Mouse (Mus musculus) liver, embryonic 14.5 days (tissue): ENCODE measurements around the gene Ubxn6. TPM values are rescaled to one million over a fixed set of nuclear protein-coding genes. Genes with fewer than 3 reads are reported as not detected.

Experiments used
- ATAC-seq: fragments of 200-750 bp; cut with Nextera tagmentation; 2 replicates; pipeline ENCODE4 v1.8.0; 2017; ENCODE audit warnings: moderate number of reproducible peaks, mild to moderate bottlenecking, moderate library complexity; ENCODE audit not compliant: insufficient read depth
- DNase-seq, 3 experiments: peaks; one replicate each; pipeline ENCODE4 v3.0.0-alpha.2; 2012 to 2013; ENCODE audit warnings: low read depth in 3 of 3, low spot score in 3 of 3
- H3K27ac ChIP-seq: fragments of 300-500 bp; sonication (generic); 2 replicates; pipeline ENCODE4 v1.5.1; 2014; ENCODE audit warnings: moderate library complexity, mild to moderate bottlenecking, control low read depth, inconsistent platforms
- H3K27me3 ChIP-seq: fragments of 300-500 bp; sonication (generic); 2 replicates; pipeline ENCODE4 v1.6.1; 2014; ENCODE audit warnings: mild to moderate bottlenecking, low read length, moderate library complexity; ENCODE audit not compliant: control insufficient read depth, insufficient read depth
- H3K36me3 ChIP-seq: fragments of 300-500 bp; sonication (generic); replicated peaks from 2 replicates; pipeline ENCODE4 v1.6.1; 2014; ENCODE audit warnings: low read depth; ENCODE audit not compliant: control insufficient read depth, insufficient read depth
- H3K4me1 ChIP-seq, 2 experiments: fragments of 200-500 bp in 1 of 2; fragments of 300-500 bp in 1 of 2; sonication (generic) in 1 of 2; replicated peaks; 2 replicates each; pipeline ENCODE4 v1.6.1; 2012 to 2014; ENCODE audit warnings: antibody characterized with exemption in 1 of 2, inconsistent platforms in 1 of 2, low read length in 1 of 2; ENCODE audit not compliant: control insufficient read depth in 2 of 2, insufficient read depth in 2 of 2
- H3K4me2 ChIP-seq: fragments of 300-500 bp; sonication (generic); 2 replicates; pipeline ENCODE4 v1.6.1; 2014; ENCODE audit warnings: low read depth, mild to moderate bottlenecking, control low read depth, moderate library complexity
- H3K4me3 ChIP-seq, 2 experiments: fragments of 200-500 bp in 1 of 2; fragments of 300-500 bp in 1 of 2; sonication (generic) in 1 of 2; 2 replicates each; pipeline ENCODE4 v1.5.1; 2012 to 2014; ENCODE audit warnings: low read depth in 2 of 2, low read length in 2 of 2, mild to moderate bottlenecking in 2 of 2, control low read depth in 1 of 2, inconsistent platforms in 1 of 2, moderate library complexity in 1 of 2; ENCODE audit not compliant: insufficient read depth in 1 of 2
- H3K9ac ChIP-seq: fragments of 300-500 bp; sonication (generic); replicated peaks from 2 replicates; pipeline ENCODE4 v1.6.1; 2014; ENCODE audit warnings: mild to moderate bottlenecking, control low read depth, moderate library complexity
- H3K9me3 ChIP-seq: fragments of 300-500 bp; sonication (generic); 2 replicates; pipeline ENCODE4 v1.6.1; 2016; ENCODE audit warnings: low read length, mixed read lengths; ENCODE audit not compliant: control insufficient read depth
- CTCF ChIP-seq: IDR thresholded peaks from 2 replicates; pipeline ENCODE4 v1.5.1; 2016; ENCODE audit warnings: antibody characterized with exemption, low read depth, control low read depth
- EP300 ChIP-seq: IDR thresholded peaks from 2 replicates; pipeline ENCODE4 v1.6.1; 2016; ENCODE audit warnings: antibody characterized with exemption, low read depth
- WGBS: fragments of 180-500 bp; shearing (Covaris S2); extraction: QIAGEN DNeasy Blood & Tissue Kit; methylation state at CpG from one replicate; pipeline ENCODE4 v1.1.7; 2014; ENCODE audit not compliant: insufficient replicate concordance; 5-methylcytosine and 5-hydroxymethylcytosine counted together
- polyA plus RNA-seq, 2 experiments: library from polyadenylated mRNA; depleted of rRNA in 1 of 2; stranded (reverse) in 1 of 2; unstranded in 1 of 2; fragments of >200 nt; fragmentation: Nextera tagmentation in 1 of 2; extraction: Ambion mirVana in 1 of 2; gene quantifications; 2 replicates each; pipeline versions ENCODE4 v1.2.1 to v1.2.3; 2012 to 2014

The Ubxn6 gene
- polyA plus RNA-seq (2012; rRNA removed) = 7.3 TPM in 2 replicates
- polyA plus RNA-seq (2014; fragmentation: Nextera tagmentation; extraction: Ambion mirVana) = 10.8 and 12.2 TPM in 2 replicates

DNA sequence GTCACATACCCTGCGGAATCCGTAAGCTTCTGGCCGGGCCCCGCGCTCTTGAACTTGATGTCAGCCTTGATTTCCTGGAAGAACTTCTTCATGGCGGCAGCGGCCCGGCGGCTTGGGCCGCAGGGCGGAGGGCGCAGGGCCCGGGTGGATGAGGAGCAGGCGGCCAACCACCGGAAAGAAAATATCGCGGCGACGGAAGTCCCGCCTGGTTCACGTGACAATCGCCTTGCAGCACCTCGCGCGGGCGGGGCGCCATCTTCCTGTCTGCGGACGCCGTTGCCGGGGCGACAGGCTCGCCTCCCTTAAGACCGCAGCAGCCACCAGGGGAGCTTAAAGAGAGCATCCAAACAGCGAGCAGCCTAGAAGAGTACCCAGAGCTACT, at the start of gene Ubxn6:
Ubxn6 (minus strand) TSS at position 202 of the 382 bp plus-strand sequence.
- Histone ChIP-seq H3K9ac (peak within 1 kb of the TSS; percentile 75), H3K4me2 (peak within 1 kb of the TSS; percentile 97), H3K9me3 (no peaks in the 10 kb centered on the region), H3K4me1 (peaks cover 17 to 22% of the 10 kb centered on the region in 2 experiments), H3K27ac (peak within 1 kb of the TSS; percentile 93), H3K4me3 (peak within 1 kb of the TSS; percentile 70 to 87), H3K27me3 (no peaks in the 10 kb centered on the region), H3K36me3 (peaks cover 9% of the 10 kb centered on the region; the same call in 1 of the 2 replicates)
- WGBS = 0% methylated on average over 35 of the region's 35 CpGs
- ATAC-seq (peak; percentile 27), DNase-seq (peak; percentile 87 to 90 (median 90))
- TF ChIP-seq EP300 (0 out of 2 replicates have a peak, but pooled peaks have one; percentile 29), CTCF (peak; percentile 70)

DNA sequence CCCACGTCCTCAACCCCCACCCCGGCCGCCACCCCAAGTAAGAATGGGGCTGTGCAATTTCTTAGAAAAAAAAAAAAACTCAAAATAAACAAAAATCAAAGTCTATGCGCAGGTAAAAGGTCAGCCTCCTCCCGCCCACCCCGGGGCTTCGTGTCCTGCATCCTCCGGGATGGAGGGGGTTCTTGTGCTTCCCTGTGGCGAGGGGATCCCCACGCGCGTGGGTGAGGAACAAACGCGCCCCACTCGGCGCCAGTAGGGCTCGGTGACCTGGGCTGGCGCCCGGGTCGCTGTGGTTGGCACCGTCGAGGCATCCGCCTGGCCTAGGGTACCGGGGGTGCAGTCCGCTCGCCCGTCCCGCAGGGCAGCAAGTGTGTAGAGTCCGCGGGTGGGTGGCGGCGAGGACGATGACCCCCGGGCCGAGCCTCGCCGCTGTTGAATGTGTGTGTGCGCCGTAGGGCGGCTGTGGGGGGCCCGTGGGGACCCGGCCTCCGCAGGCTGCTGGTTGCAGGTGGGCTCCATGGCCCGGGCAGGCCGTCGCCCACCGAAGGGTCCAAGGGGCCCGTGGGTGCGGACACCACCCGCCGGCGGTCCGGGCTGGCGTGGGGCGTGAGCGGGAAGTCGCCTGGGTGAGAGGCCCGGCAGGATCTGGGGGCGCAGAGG, 49.0 kb upstream of the Ubxn6 start:
- Histone ChIP-seq H3K27me3 (peaks cover 40% of the 10 kb centered on the region), H3K36me3 (no peaks in the 10 kb centered on the region), H3K27ac (no peak overlapping the region), H3K9me3 (peaks cover 4% of the 10 kb centered on the region; the same call in 1 of the 2 replicates), H3K4me3 (no peak overlapping the region), H3K9ac (no peak overlapping the region), H3K4me2 (peak overlapping the region; percentile 51), H3K4me1 (no peaks in the 10 kb centered on the region)
- DNase-seq = no peak
- ATAC-seq = no peak
- no peak for TF ChIP-seq CTCF
- no peak for TF ChIP-seq EP300
- 58% methylated on average over 59 of the region's 59 CpGs for WGBS

DNA sequence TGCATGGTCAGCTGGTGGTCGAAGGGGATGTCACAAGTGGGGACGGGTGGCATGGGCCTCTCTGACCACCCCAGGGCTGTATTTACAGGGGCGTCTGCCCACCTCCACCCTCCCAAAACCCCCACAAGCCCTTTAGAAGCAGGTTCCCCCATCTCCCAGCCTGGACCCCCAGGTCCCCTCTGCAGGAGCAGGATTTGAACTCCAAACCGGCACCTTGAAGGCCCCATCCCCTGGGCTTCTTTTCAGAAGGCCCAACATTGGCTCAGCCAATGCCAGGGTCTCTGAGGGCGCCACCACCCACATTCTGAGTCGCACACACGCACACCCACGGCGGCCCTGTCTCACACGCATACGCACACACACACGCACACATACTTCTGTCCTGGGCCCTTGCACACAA, 48.3 kb upstream of the Ubxn6 start:
- H3K27me3 ChIP-seq = peaks cover 40% of the 10 kb centered on the region

DNA sequence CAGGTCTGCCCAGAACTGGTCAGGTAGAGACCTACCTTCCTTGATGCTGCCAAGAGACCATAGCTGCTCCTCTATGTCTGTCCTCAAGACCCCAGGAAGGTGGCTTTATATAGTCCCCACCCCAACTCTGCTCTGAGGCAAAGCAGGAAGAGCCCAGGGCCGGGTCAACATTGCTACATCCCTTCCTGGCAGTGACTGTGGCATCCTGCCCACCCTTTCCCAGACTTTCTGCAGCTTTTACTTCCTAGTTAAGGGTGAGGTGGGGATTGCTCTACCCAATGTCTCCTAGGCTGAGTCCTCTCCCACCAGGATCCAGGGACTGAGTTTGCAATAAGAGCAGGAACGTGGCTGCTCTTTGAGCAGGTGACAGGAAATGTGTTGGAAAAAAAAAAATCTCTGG, 47.0 kb upstream of the Ubxn6 start, which contains the start of gene Lrg1:
Lrg1 (minus strand) TSS at position 176 of the 400 bp plus-strand sequence.
- no peak for DNase-seq
- Histone ChIP-seq H3K36me3 (no peaks in the 10 kb centered on the region), H3K27ac (no peak within 1 kb of the TSS), H3K4me2 (no peak within 1 kb of the TSS), H3K27me3 (peaks cover 40% of the 10 kb centered on the region), H3K9ac (no peak within 1 kb of the TSS), H3K4me3 (no peak within 1 kb of the TSS), H3K9me3 (peaks cover 4% of the 10 kb centered on the region; the same call in 1 of the 2 replicates), H3K4me1 (no peaks in the 10 kb centered on the region)
- 28% methylated on average over 2 of the region's 2 CpGs for WGBS
- TF ChIP-seq EP300 (no peak), CTCF (no peak)
- no peak for ATAC-seq

More for the DNA sequence above, 48.3 kb upstream of the Ubxn6 start:
- no peak for ATAC-seq
- Histone ChIP-seq H3K27ac (no peak overlapping the region), H3K4me1 (no peaks in the 10 kb centered on the region), H3K9me3 (peaks cover 4% of the 10 kb centered on the region; the same call in 1 of the 2 replicates), H3K4me2 (no peak overlapping the region), H3K36me3 (no peaks in the 10 kb centered on the region), H3K9ac (no peak overlapping the region), H3K4me3 (no peak overlapping the region)
- 78% methylated on average over 12 of the region's 12 CpGs for WGBS
- TF ChIP-seq CTCF (no peak), EP300 (no peak)
- DNase-seq = no peak
